Mouse (Mus musculus) myocyte (in vitro differentiated cells): ENCODE data around the gene Tsfm. TPM values are rescaled to one million over a fixed set of nuclear protein-coding genes. Genes with fewer than 3 reads are reported as not detected.

Experiments used
- H3K27me3 ChIP-seq: one replicate; pipeline ENCODE4 v1.6.1; 2011; ENCODE audit not compliant: control insufficient read depth, insufficient read depth, insufficient read length
- H3K36me3 ChIP-seq: one replicate; pipeline ENCODE4 v1.6.1; 2011; ENCODE audit not compliant: control insufficient read depth, insufficient read depth
- H3K4me2 ChIP-seq: one replicate; pipeline ENCODE4 v1.6.1; 2011; ENCODE audit warnings: low read depth, control low read depth
- H3K4me3 ChIP-seq: one replicate; pipeline ENCODE4 v1.5.1; 2011; ENCODE audit warnings: mild to moderate bottlenecking, control low read depth, moderate library complexity
- H3K79me2 ChIP-seq: one replicate; pipeline ENCODE4 v1.6.1; 2011; ENCODE audit not compliant: control insufficient read depth, insufficient read depth
- H3ac ChIP-seq: one replicate; pipeline ENCODE4 v1.6.1; 2011; ENCODE audit not compliant: control insufficient read depth, insufficient read length
- CEBPB ChIP-seq: IDR thresholded peaks from 2 replicates; pipeline ENCODE4 v1.6.1; 2011; ENCODE audit warnings: mild to moderate bottlenecking, moderate library complexity; ENCODE audit not compliant: poor library complexity, insufficient read depth, severe bottlenecking
- E2F4 ChIP-seq: IDR thresholded peaks from one replicate; pipeline ENCODE4 v1.6.1; 2011; ENCODE audit warnings: mild to moderate bottlenecking, control low read depth, moderate library complexity; ENCODE audit not compliant: insufficient read depth
- MAX ChIP-seq: IDR thresholded peaks from one replicate; pipeline ENCODE4 v1.6.1; 2011; ENCODE audit warnings: low read depth, mild to moderate bottlenecking, control low read depth
- MYOD1 ChIP-seq, 3 experiments: IDR thresholded peaks; one replicate each; pipeline ENCODE4 v1.6.1; 2011; ENCODE audit warnings: control low read depth in 2 of 3, low read depth in 2 of 3, mild to moderate bottlenecking in 2 of 3, moderate library complexity in 1 of 3; ENCODE audit not compliant: insufficient read length in 2 of 3, control insufficient read depth in 1 of 3
- MYOG ChIP-seq, 3 experiments: IDR thresholded peaks; one replicate each; pipeline ENCODE4 v1.6.1; 2011; ENCODE audit warnings: control low read depth in 2 of 3, low read depth in 2 of 3, mild to moderate bottlenecking in 2 of 3; ENCODE audit not compliant: insufficient read length in 2 of 3, control insufficient read depth in 1 of 3, insufficient read depth in 1 of 3
- POLR2A ChIP-seq: IDR thresholded peaks from one replicate; pipeline ENCODE4 v1.6.1; 2011; ENCODE audit warnings: low read depth, mild to moderate bottlenecking, control low read depth, moderate library complexity; ENCODE audit not compliant: insufficient read length
- POLR2AphosphoS2 ChIP-seq: IDR thresholded peaks from one replicate; pipeline ENCODE4 v1.6.1; 2011; ENCODE audit warnings: low read depth, control low read depth; ENCODE audit not compliant: insufficient read length
- REST ChIP-seq: IDR thresholded peaks from one replicate; pipeline ENCODE4 v1.6.1; 2011; ENCODE audit warnings: mild to moderate bottlenecking, control low read depth, moderate library complexity; ENCODE audit not compliant: insufficient read depth, insufficient read length
- SRF ChIP-seq: IDR thresholded peaks from one replicate; pipeline ENCODE4 v1.6.1; 2011; ENCODE audit warnings: low read depth; ENCODE audit not compliant: control insufficient read depth, insufficient read length
- TCF12 ChIP-seq: IDR thresholded peaks from one replicate; pipeline ENCODE4 v1.6.1; 2011; ENCODE audit warnings: mild to moderate bottlenecking, control low read depth; ENCODE audit not compliant: poor library complexity, insufficient read depth, severe bottlenecking
- TCF3 ChIP-seq: IDR thresholded peaks from one replicate; pipeline ENCODE4 v1.6.1; 2011; ENCODE audit warnings: low read depth, control low read depth; ENCODE audit not compliant: insufficient read length
- USF1 ChIP-seq: IDR thresholded peaks from one replicate; pipeline ENCODE4 v1.6.1; 2011; ENCODE audit warnings: low read depth, mild to moderate bottlenecking, control low read depth, moderate library complexity
- polyA plus RNA-seq: library from polyadenylated mRNA; unstranded; fragments of >200 nt; fragmentation: generic; extraction: Trizol; gene quantifications from one replicate; pipeline ENCODE4 v1.2.1, GENCODE M21; 2012; ENCODE audit warnings: missing spikeins

Gene Tsfm
- polyA plus RNA-seq, 1 experiment = 53.7 TPM

- no peak overlapping the region for H3ac ChIP-seq
- TF ChIP-seq USF1 = no peak
- TF ChIP-seq TCF3 = no peak
- no peak for TF ChIP-seq TCF12
- TF ChIP-seq MYOG (IDR thresholded peaks at IDR 0.05; ENCODE audit: control insufficient read depth in 1 of 3, insufficient read depth in 1 of 3, insufficient read length in 2 of 3, low read depth in 2 of 3) = no peak
- TF ChIP-seq E2F4 = no peak
- TF ChIP-seq REST = no peak
- no peak for TF ChIP-seq POLR2A
- no peak for TF ChIP-seq MYOD1 (IDR thresholded peaks at IDR 0.05; ENCODE audit: control insufficient read depth in 1 of 3, insufficient read length in 2 of 3, low read depth in 2 of 3)
- TF ChIP-seq MAX = no peak
- TF ChIP-seq CEBPB = no peak
- TF ChIP-seq POLR2AphosphoS2 = no peak
- TF ChIP-seq SRF = no peak
- H3K4me2 ChIP-seq = no peak overlapping the region
- no peaks in the 10 kb centered on the region for H3K27me3 ChIP-seq
- H3K79me2 ChIP-seq = peaks cover 24% of the 10 kb centered on the region
- H3K4me3 ChIP-seq = no peak overlapping the region
- peaks cover 15% of the 10 kb centered on the region for H3K36me3 ChIP-seq
These were observed 30.9 kb upstream of the Tsfm start for GRCm38 (mm10) chr10:127061513-127061912.

GRCm38 (mm10) chr10:127061085-127061484 lies 30.4 kb upstream of the Tsfm start:
- peak overlapping the region; percentile 13 for H3K4me3 ChIP-seq
- peaks cover 24% of the 10 kb centered on the region for H3K79me2 ChIP-seq
- no peak for TF ChIP-seq SRF
- TF ChIP-seq CEBPB = no peak
- TF ChIP-seq USF1 = no peak
- TF ChIP-seq MYOG (IDR thresholded peaks at IDR 0.05; ENCODE audit: control insufficient read depth in 1 of 3, insufficient read depth in 1 of 3, insufficient read length in 2 of 3, low read depth in 2 of 3) = no peak
- TF ChIP-seq TCF12 = no peak
- no peak for TF ChIP-seq MYOD1 (IDR thresholded peaks at IDR 0.05; ENCODE audit: control insufficient read depth in 1 of 3, insufficient read length in 2 of 3, low read depth in 2 of 3)
- no peak for TF ChIP-seq POLR2AphosphoS2
- TF ChIP-seq POLR2A = no peak
- no peak for TF ChIP-seq REST
- H3K36me3 ChIP-seq = peaks cover 13% of the 10 kb centered on the region
- no peak overlapping the region for H3ac ChIP-seq
- no peak overlapping the region for H3K4me2 ChIP-seq
- no peaks in the 10 kb centered on the region for H3K27me3 ChIP-seq

GRCm38 (mm10) chr10:127059968-127060916 lies 29.6 kb upstream of the Tsfm start, which contains the start of gene March9:
Gene March9, minus strand, starts transcription at chr10:127060184.
- H3K4me3 ChIP-seq = peak within 1 kb of the TSS; percentile 13
- H3K36me3 ChIP-seq = peaks cover 6% of the 10 kb centered on the region
- peak in 2 of 3 experiments; percentile 22 to 74 for TF ChIP-seq MYOD1 (IDR thresholded peaks at IDR 0.05; ENCODE audit: control insufficient read depth in 1 of 3, insufficient read length in 2 of 3, low read depth in 2 of 3)
- peak in 1 of 3 experiments; percentile 61 for TF ChIP-seq MYOG (IDR thresholded peaks at IDR 0.05; ENCODE audit: control insufficient read depth in 1 of 3, insufficient read depth in 1 of 3, insufficient read length in 2 of 3, low read depth in 2 of 3)
- peak; percentile 19 for TF ChIP-seq POLR2A
- no peak for TF ChIP-seq POLR2AphosphoS2
- H3K27me3 ChIP-seq = no peaks in the 10 kb centered on the region
- peak within 1 kb of the TSS; percentile 69 for H3K4me2 ChIP-seq
- peak within 1 kb of the TSS; percentile 31 for H3ac ChIP-seq
- H3K79me2 ChIP-seq = peaks cover 17% of the 10 kb centered on the region

DNA sequence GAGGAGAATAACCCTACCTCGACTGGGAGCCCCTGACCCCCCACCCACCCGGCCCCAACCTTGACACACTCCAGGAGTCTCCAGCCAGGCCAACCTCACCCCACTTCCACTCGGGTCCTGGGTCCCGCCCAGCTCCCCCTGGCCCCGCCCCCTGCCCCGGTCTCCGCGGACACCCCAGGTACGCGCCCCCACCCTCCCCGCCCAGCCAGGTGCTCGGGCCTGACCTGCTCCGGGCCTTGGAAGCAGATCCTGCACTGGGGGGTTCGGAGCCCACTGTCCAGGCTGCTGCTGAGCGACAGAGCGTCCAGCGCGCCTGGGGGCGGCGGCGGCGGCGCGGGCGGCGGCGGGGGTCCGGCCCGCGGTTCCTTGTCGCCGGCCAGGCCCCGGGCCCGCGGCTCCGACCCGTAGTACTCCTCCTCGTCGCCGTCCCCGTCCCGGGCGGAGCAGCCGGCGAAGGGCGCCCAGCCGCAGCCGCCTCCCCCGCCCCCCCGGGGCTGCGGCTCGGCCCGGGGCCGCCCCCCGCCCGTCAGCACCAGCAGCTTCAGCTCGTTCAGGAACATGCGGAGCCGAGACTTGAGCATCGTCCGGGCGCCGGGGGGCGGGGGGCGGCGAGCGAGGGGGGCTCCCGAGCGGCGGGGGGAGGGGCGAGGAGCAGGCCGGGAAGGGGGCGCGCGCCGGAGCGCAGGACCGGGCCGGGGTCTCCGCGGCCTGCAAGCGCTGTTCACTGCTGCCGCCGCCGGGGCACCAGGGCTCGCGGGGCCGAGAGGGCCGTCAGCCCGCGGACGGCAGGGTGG lies 28.7 kb upstream of the Tsfm start:
- no peaks in the 10 kb centered on the region for H3K36me3 ChIP-seq
- H3K79me2 ChIP-seq = peaks cover 8% of the 10 kb centered on the region
- no peaks in the 10 kb centered on the region for H3K27me3 ChIP-seq
- H3ac ChIP-seq = peak overlapping the region; percentile 31
- TF ChIP-seq POLR2A (no peak), TCF12 (no peak), CEBPB (no peak), MAX (no peak), SRF (no peak), MYOD1 (IDR thresholded peaks at IDR 0.05; ENCODE audit: control insufficient read depth in 1 of 3, insufficient read length in 2 of 3, low read depth in 2 of 3) (no peak)
- peak overlapping the region; percentile 51 for H3K4me2 ChIP-seq
- peak overlapping the region; percentile 13 for H3K4me3 ChIP-seq

GRCm38 (mm10) chr10:127058708-127059107 lies 28.1 kb upstream of the Tsfm start:
- Histone ChIP-seq H3K36me3 (no peaks in the 10 kb centered on the region), H3K79me2 (peaks cover 2% of the 10 kb centered on the region), H3K4me3 (no peak overlapping the region), H3K27me3 (no peaks in the 10 kb centered on the region), H3K4me2 (peak overlapping the region; percentile 51), H3ac (no peak overlapping the region)
- TF ChIP-seq REST (no peak), POLR2AphosphoS2 (no peak)
